In the genomic region with DNA sequence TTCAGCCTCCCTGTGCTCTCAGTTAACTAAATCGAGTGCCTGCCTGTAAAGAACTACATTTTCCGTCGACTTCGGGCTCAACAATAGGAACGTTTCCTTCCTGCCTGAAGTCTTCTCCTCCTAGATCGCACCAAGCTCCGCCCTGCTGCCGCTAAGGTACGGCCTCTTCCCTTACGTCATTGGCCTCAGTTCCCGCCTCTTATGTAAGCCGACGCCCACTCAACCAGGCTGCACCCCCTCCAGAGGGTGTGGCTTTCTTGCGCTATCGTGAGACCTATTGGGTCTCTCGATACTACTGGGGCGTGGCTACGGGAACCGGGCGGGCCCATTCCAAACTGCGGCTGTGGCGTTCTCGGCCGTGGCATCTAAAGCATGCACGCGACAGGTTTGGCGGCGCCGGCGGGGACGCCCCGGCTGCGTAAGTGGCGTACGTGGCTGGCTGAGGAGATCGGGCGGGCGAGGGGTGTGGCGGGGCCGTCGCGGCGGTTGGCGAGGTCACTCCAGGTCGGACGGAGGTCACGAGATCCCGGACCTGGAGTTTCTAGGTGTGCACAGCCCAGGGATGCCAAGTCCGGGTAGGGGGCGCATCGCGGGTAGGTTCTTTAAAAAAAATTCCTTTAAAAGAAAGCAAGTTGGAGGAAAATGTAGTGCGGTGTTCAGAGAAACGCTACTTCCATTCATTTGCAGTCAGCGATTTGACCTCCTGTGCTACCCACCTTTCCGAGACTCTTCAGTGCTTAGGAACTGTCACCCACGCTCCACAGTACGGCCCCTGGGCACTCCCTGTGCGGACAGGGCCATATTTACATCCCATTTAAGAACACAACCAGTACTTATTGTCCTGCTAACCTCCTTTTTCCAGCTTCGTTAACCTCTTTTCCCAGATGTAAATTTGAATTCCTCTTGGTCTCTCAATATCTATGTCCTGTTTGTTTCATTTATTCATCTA, we compare ENCODE assay signal across 7 mouse cellular contexts. TPM values are rescaled to one million over a fixed set of nuclear protein-coding genes. Genes with fewer than 3 reads are reported as not detected.
DNase-seq lines count a peak whose midpoint lies in the region; ATAC-seq and TF ChIP-seq lines count a peak whose summit lies in the region.

A gene (plus strand): TSS at position 311 of the 949 bp plus-strand sequence.

- peak; percentile 98 for DNase-seq in adrenal gland, postnatal 10 days
- peak; percentile 99 for DNase-seq in embryonic facial prominence, embryonic 10.5 days (ENCODE audit: low spot score)
- DNase-seq in gonadal fat pad, adult 2 months (ENCODE audit: low read depth) = peak; percentile 91
- DNase-seq in left cerebral cortex, postnatal 4 days = peak; percentile 97

- H3K36me3 ChIP-seq in embryonic facial prominence, embryonic 10.5 days (replicated peaks) = peaks cover 8% of the 10 kb centered on the region; the same call in 1 of the 2 replicates
- H3K36me3 ChIP-seq in intestine, postnatal 0 days (ENCODE audit: control insufficient read depth, insufficient read depth) = no peaks in the 10 kb centered on the region; the same call in 1 of the 2 replicates
- H3K36me3 ChIP-seq in midbrain, embryonic 12.5 days = no peaks in the 10 kb centered on the region
- H3K36me3 ChIP-seq in small intestine, adult 2 months (ENCODE audit: control insufficient read depth, insufficient read depth, low read length) = no peaks in the 10 kb centered on the region

- H3K4me3 ChIP-seq in embryonic facial prominence, embryonic 10.5 days = peak within 1 kb of the TSS; percentile 78
- H3K4me3 ChIP-seq in intestine, postnatal 0 days (ENCODE audit: low read depth, low read length) = peak within 1 kb of the TSS; percentile 63
- peak within 1 kb of the TSS; percentile 66 for H3K4me3 ChIP-seq in midbrain, embryonic 12.5 days
- H3K4me3 ChIP-seq in small intestine, adult 2 months (ENCODE audit: low read depth, low read length) = peak within 1 kb of the TSS; percentile 61

- under 1% methylated on average over 60 of the region's 60 CpGs for whole genome bisulfite sequencing in embryonic facial prominence, embryonic 10.5 days
- WGBS in intestine, postnatal 0 days = under 1% methylated on average over 60 of the region's 60 CpGs
- WGBS in midbrain, embryonic 12.5 days = 1% methylated on average over 60 of the region's 60 CpGs
- under 1% methylated on average over 60 of the region's 60 CpGs for WGBS in small intestine, adult 2 months

- peak within 1 kb of the TSS; percentile 52 for H3K9ac ChIP-seq in intestine, postnatal 0 days (ENCODE audit: low read depth, low read length)
- H3K9ac ChIP-seq in midbrain, embryonic 12.5 days (replicated peaks) = peak within 1 kb of the TSS; percentile 75

- peak; percentile 65; the same call in 1 of the 2 replicates for TF ChIP-seq POLR2A in small intestine, adult 2 months (IDR thresholded peaks at IDR 0.05; ENCODE audit: low read depth, low read length)

- H3K4me2 ChIP-seq in intestine, postnatal 0 days (replicated peaks; ENCODE audit: low read depth) = peak within 1 kb of the TSS; percentile 64
- peak within 1 kb of the TSS; percentile 74 for H3K4me2 ChIP-seq in midbrain, embryonic 12.5 days (replicated peaks)

- peak within 1 kb of the TSS; percentile 87 for H3K27ac ChIP-seq in embryonic facial prominence, embryonic 10.5 days (replicated peaks)
- H3K27ac ChIP-seq in intestine, postnatal 0 days (ENCODE audit: low read depth, low read length) = peak within 1 kb of the TSS; percentile 79
- H3K27ac ChIP-seq in midbrain, embryonic 12.5 days (replicated peaks) = peak within 1 kb of the TSS; percentile 74
- H3K27ac ChIP-seq in small intestine, adult 2 months (ENCODE audit: insufficient read depth, low read depth, low read length) = peak within 1 kb of the TSS; percentile 73

- no peaks in the 10 kb centered on the region for H3K9me3 ChIP-seq in embryonic facial prominence, embryonic 10.5 days
- H3K9me3 ChIP-seq in intestine, postnatal 0 days (ENCODE audit: control insufficient read depth) = no peaks in the 10 kb centered on the region
- H3K9me3 ChIP-seq in midbrain, embryonic 12.5 days = no peaks in the 10 kb centered on the region

- TF ChIP-seq CTCF in intestine, postnatal 0 days (IDR thresholded peaks at IDR 0.05; ENCODE audit: low read depth) = peak; percentile 28
- no peak for TF ChIP-seq CTCF in small intestine, adult 2 months (IDR thresholded peaks at IDR 0.05; ENCODE audit: extremely low read depth, insufficient read length, insufficient replicate concordance, low read depth, low read length)

- H3K4me1 ChIP-seq in embryonic facial prominence, embryonic 10.5 days = peaks cover 13% of the 10 kb centered on the region
- H3K4me1 ChIP-seq in intestine, postnatal 0 days (replicated peaks; ENCODE audit: control insufficient read depth, insufficient read depth, low read length) = peaks cover 4% of the 10 kb centered on the region; the same call in 1 of the 2 replicates
- H3K4me1 ChIP-seq in midbrain, embryonic 12.5 days = peaks cover 13% of the 10 kb centered on the region
- peaks cover 6% of the 10 kb centered on the region; the same call in 1 of the 2 replicates for H3K4me1 ChIP-seq in small intestine, adult 2 months (ENCODE audit: control insufficient read depth, insufficient read depth, insufficient read length, low read length)

- intact Hi-C loops in left cerebral cortex, postnatal 4 days (cut with DNase I) = no loop called here

- ATAC-seq in intestine, postnatal 0 days = peak; percentile 92
- ATAC-seq in midbrain, embryonic 12.5 days (ENCODE audit: low FRiP score, low read depth) = peak; percentile 98

- peaks cover 13% of the 10 kb centered on the region for H3K27me3 ChIP-seq in embryonic facial prominence, embryonic 10.5 days (replicated peaks; ENCODE audit: low read depth, poor library complexity, severe bottlenecking)
- H3K27me3 ChIP-seq in intestine, postnatal 0 days (replicated peaks; ENCODE audit: control insufficient read depth, insufficient read depth, low read length) = no peaks in the 10 kb centered on the region
- H3K27me3 ChIP-seq in midbrain, embryonic 12.5 days = peaks cover 13% of the 10 kb centered on the region
- no peaks in the 10 kb centered on the region for H3K27me3 ChIP-seq in small intestine, adult 2 months (ENCODE audit: control insufficient read depth, insufficient read depth, low read length)

RNA-seq across cellular contexts. Expression of the gene that starts here (rescaled TPM):
- 10 to 100 TPM; 77.2 to 81.7 TPM for total RNA-seq in adrenal gland, postnatal 10 days (2021)
- polyA plus RNA-seq in embryonic facial prominence, embryonic 10.5 days (2016; fragmentation: Nextera tagmentation; extraction: Ambion mirVana) = 100 and 102 TPM in 2 replicates
- polyA plus RNA-seq in gonadal fat pad, adult 2 months (2012; rRNA removed) = 156 and 161 TPM in 2 replicates
- 40.6 and 41.7 TPM in 2 replicates for polyA plus RNA-seq in intestine, postnatal 0 days (2015; fragmentation: Nextera tagmentation; extraction: Ambion mirVana)
- total RNA-seq in left cerebral cortex, postnatal 4 days (2021) = 10 to 100 TPM; 35.9 to 38.1 TPM
- 72.5 and 83.2 TPM in 2 replicates for polyA plus RNA-seq in midbrain, embryonic 12.5 days (2016; fragmentation: Nextera tagmentation; extraction: Ambion mirVana)
- polyA plus RNA-seq in small intestine, adult 2 months (2012; rRNA removed) = 41.8 and 49.8 TPM in 2 replicates

Comparison
In these comparisons a context has a peak if more than half of its experiments do, and no peak if none do; other contexts are left out.
1. Peak in every context shown above with its lines: DNase-seq, ATAC-seq, H3K4me3 ChIP-seq and H3K27ac ChIP-seq.